Mouse (Mus musculus) megakaryocyte, embryonic 14.5 days (primary cell): ENCODE results near the gene Tstd1. TPM values are rescaled to one million over a fixed set of nuclear protein-coding genes. Genes with fewer than 3 reads are reported as not detected.

Experiments
- H3K27me3 ChIP-seq: replicated peaks from 2 replicates; pipeline ENCODE3; 2012; ENCODE audit warnings: inconsistent platforms
- H3K36me3 ChIP-seq: replicated peaks from 2 replicates; pipeline ENCODE3; 2012; ENCODE audit warnings: low read length, inconsistent platforms, mixed read lengths
- H3K4me1 ChIP-seq: 2 replicates; pipeline ENCODE4 v1.6.1; 2012; ENCODE audit warnings: inconsistent platforms
- H3K4me3 ChIP-seq: replicated peaks from 2 replicates; pipeline ENCODE3; 2012; ENCODE audit warnings: moderate library complexity, mild to moderate bottlenecking, inconsistent platforms
- H3K9me3 ChIP-seq: 2 replicates; pipeline ENCODE4 v1.6.1; 2012; ENCODE audit warnings: inconsistent platforms
- FLI1 ChIP-seq: IDR thresholded peaks from 2 replicates; pipeline ENCODE4 v1.6.1; 2012; ENCODE audit warnings: low read length, inconsistent platforms, mixed read lengths
- GATA1 ChIP-seq: IDR thresholded peaks from 3 replicates; pipeline ENCODE4 v1.6.1; 2012; ENCODE audit warnings: mixed read lengths, low read length, inconsistent platforms, borderline replicate concordance
- polyA plus RNA-seq: library from polyadenylated mRNA; stranded (reverse); fragments of >175 nt; gene quantifications from 2 replicates; pipeline ENCODE4 v1.2.3, GENCODE M21; 2012; ENCODE audit warnings: low replicate concordance; ENCODE audit not compliant: insufficient read depth

Gene Tstd1
- polyA plus RNA-seq: not detected in 2 replicates

GRCm38 (mm10) chr1:171418660-171419059 lies at the start of gene Tstd1:
Tstd1 (plus strand) TSS chr1:171418872.
- H3K36me3 ChIP-seq: peaks cover 77% of the 10 kb centered on the region
- peaks cover 45% of the 10 kb centered on the region for H3K4me1 ChIP-seq
- H3K9me3 ChIP-seq: no peaks in the 10 kb centered on the region
- H3K4me3 ChIP-seq: no peak within 1 kb of the TSS
- no peak for TF ChIP-seq FLI1
- TF ChIP-seq GATA1: no peak
- H3K27me3 ChIP-seq: no peaks in the 10 kb centered on the region

GRCm38 (mm10) chr1:171369845-171370556 lies 48.7 kb upstream of the Tstd1 start, which contains the start of gene Nectin4:
Nectin4 (plus strand) TSS chr1:171370099.
- H3K27me3 ChIP-seq: peaks cover 50% of the 10 kb centered on the region
- H3K36me3 ChIP-seq: no peaks in the 10 kb centered on the region
- no peak for TF ChIP-seq GATA1
- no peak for TF ChIP-seq FLI1
- H3K9me3 ChIP-seq: no peaks in the 10 kb centered on the region
- H3K4me3 ChIP-seq: peak within 1 kb of the TSS; percentile 66
- H3K4me1 ChIP-seq: peaks cover 71% of the 10 kb centered on the region

DNA sequence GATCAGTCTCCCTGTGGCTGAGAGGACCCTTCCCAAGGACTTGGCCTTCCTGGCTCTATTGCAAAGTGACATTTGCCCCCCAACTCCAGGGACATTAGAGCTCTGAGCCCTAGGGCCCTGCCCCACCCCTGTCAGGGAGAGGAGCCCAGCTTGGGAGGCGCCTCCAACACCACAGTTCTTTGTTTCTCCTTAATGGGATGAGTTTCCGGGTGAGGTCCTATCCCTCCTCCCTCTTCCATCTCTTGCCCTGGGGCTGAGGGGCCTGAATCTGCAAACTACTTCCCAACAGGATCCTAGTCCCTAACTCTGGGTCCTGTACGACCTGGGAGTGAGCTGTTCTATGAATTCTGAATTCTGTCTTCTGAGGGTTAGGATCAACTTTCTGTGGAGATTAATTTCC lies 45.8 kb upstream of the Tstd1 start:
- Histone ChIP-seq H3K27me3 (peaks cover 44% of the 10 kb centered on the region), H3K36me3 (no peaks in the 10 kb centered on the region), H3K4me3 (no peak overlapping the region), H3K4me1 (peaks cover 64% of the 10 kb centered on the region), H3K9me3 (no peaks in the 10 kb centered on the region)
- no peak for TF ChIP-seq GATA1
- TF ChIP-seq FLI1: no peak

- TF ChIP-seq GATA1 (no peak), FLI1 (no peak)
- Histone ChIP-seq H3K36me3 (no peaks in the 10 kb centered on the region), H3K27me3 (peaks cover 42% of the 10 kb centered on the region), H3K4me3 (peak overlapping the region; percentile 53), H3K9me3 (no peaks in the 10 kb centered on the region), H3K4me1 (peaks cover 65% of the 10 kb centered on the region)
Observed at GRCm38 (mm10) chr1:171373946-171374345, 44.7 kb upstream of the Tstd1 start.

DNA sequence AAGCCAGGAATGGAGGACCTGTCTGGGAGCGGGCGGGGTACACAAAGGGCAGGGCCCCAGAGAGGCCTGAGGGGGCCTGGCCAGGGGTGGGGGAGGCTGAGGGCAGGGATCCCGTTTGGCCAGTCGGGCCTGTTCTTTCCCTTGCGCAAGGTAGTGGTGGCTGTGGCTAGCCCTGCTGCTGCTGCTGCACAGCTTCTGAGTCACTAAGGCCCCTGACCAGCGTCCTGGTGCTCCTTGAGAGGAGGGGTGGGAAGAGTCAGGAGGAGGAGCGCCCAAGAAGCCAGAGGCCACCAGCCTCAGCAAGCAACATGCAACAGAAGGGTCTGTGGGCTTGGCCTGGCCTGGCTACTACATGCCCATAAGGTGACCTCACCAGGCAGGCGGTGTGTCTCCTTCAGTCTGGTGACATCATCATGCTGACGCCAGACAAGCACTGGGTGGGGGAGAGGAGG lies 43.0 kb upstream of the Tstd1 start:
- Histone ChIP-seq H3K9me3 (no peaks in the 10 kb centered on the region), H3K36me3 (no peaks in the 10 kb centered on the region), H3K4me3 (peak overlapping the region; percentile 4), H3K4me1 (peaks cover 65% of the 10 kb centered on the region), H3K27me3 (peaks cover 41% of the 10 kb centered on the region)
- TF ChIP-seq FLI1 (no peak), GATA1 (no peak)

DNA sequence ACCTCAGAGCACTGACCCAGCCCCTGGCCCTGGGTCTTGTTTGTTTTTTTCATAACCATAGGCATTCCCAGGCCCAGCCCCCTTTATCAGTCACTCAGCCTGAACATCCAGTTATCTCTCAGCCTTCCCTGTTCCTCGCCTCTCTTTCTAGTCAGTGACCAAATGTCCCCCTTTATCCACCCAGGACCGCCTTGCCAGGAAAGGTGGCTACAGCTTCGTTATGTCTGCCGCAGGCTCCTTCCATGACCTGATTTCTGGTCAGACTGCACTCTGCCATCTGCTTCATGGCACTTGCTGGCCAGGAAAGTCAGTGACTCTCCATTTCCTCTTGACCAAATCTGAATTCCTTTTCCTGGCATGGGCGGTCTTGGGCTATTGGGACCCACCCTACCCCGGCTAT lies 40.4 kb upstream of the Tstd1 start:
- no peak for TF ChIP-seq GATA1
- TF ChIP-seq FLI1: no peak
- Histone ChIP-seq H3K4me1 (peaks cover 64% of the 10 kb centered on the region), H3K9me3 (no peaks in the 10 kb centered on the region), H3K36me3 (no peaks in the 10 kb centered on the region), H3K4me3 (no peak overlapping the region), H3K27me3 (peaks cover 25% of the 10 kb centered on the region)

GRCm38 (mm10) chr1:171379935-171380599 lies 38.6 kb upstream of the Tstd1 start:
- H3K4me3 ChIP-seq: peak overlapping the region; percentile 88

GRCm38 (mm10) chr1:171382096-171382620 lies 36.5 kb upstream of the Tstd1 start:
- H3K4me3 ChIP-seq: peak overlapping the region; percentile 33
- peaks cover 34% of the 10 kb centered on the region for H3K27me3 ChIP-seq
- no peaks in the 10 kb centered on the region for H3K9me3 ChIP-seq
- no peak for TF ChIP-seq GATA1
- TF ChIP-seq FLI1: no peak
- H3K4me1 ChIP-seq: peaks cover 65% of the 10 kb centered on the region
- H3K36me3 ChIP-seq: no peaks in the 10 kb centered on the region

More at GRCm38 (mm10) chr1:171379935-171380599, 38.6 kb upstream of the Tstd1 start:
- Histone ChIP-seq H3K27me3 (peaks cover 35% of the 10 kb centered on the region), H3K36me3 (no peaks in the 10 kb centered on the region), H3K9me3 (no peaks in the 10 kb centered on the region), H3K4me1 (peaks cover 67% of the 10 kb centered on the region)
- TF ChIP-seq GATA1 (no peak), FLI1 (no peak)

- H3K9me3 ChIP-seq: no peaks in the 10 kb centered on the region
- H3K36me3 ChIP-seq: no peaks in the 10 kb centered on the region
- H3K27me3 ChIP-seq: peaks cover 34% of the 10 kb centered on the region
- TF ChIP-seq GATA1 (no peak), FLI1 (no peak)
- no peak overlapping the region for H3K4me3 ChIP-seq
- peaks cover 72% of the 10 kb centered on the region for H3K4me1 ChIP-seq
Observed at GRCm38 (mm10) chr1:171384361-171384760, 34.3 kb upstream of the Tstd1 start.

DNA sequence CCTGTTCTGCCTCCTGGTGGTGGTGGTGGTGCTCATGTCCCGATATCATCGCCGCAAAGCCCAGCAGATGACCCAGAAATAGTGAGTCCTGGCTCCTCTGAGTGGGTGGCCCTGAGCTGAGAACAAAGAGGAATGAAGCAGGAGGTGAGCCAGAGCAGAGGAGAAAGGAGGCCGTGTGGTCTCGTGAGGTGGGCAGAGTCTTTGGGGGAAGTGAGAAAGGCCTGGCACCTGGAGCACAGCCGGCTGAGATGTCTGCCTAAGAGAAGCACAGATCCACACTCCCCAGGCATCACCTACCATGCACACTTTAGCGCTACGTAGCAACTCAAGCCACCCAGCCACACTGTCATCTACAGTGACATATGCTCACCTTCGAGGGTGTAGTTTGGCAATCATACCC lies 33.5 kb upstream of the Tstd1 start:
- peaks cover 72% of the 10 kb centered on the region for H3K4me1 ChIP-seq
- no peaks in the 10 kb centered on the region for H3K36me3 ChIP-seq
- H3K9me3 ChIP-seq: no peaks in the 10 kb centered on the region
- peaks cover 32% of the 10 kb centered on the region for H3K27me3 ChIP-seq
- TF ChIP-seq FLI1: no peak
- no peak for TF ChIP-seq GATA1
- peak overlapping the region; percentile 7 for H3K4me3 ChIP-seq
